Mouse (Mus musculus) midbrain, embryonic 14.5 days (tissue): ENCODE measurements at regions not wholly inside any gene's neighbourhood (a gene's known extent, or its start where the extent isn't known, plus 50 kb on each side); places are given as distances from the start of the nearest gene placed in this dataset.

ENCODE experiments used
- ATAC-seq: fragments of 200-750 bp; cut with Nextera tagmentation; 2 replicates; pipeline ENCODE4 v1.8.0; 2017; ENCODE audit warnings: moderate number of reproducible peaks, moderate library complexity; ENCODE audit not compliant: low FRiP score, low TSS enrichment
- DNase-seq: peaks from one replicate; pipeline ENCODE4 v3.0.0-alpha.2; 2015
- H3K27ac ChIP-seq: fragments of 300-500 bp; sonication (generic); replicated peaks from 2 replicates; pipeline ENCODE4 v1.5.1; 2014; ENCODE audit warnings: mild to moderate bottlenecking, low read depth, low read length, moderate library complexity
- H3K27me3 ChIP-seq: fragments of 300-500 bp; sonication (generic); 2 replicates; pipeline ENCODE4 v1.6.1; 2014; ENCODE audit warnings: low read length, control low read depth, mixed read lengths; ENCODE audit not compliant: control insufficient read depth, insufficient read depth
- H3K36me3 ChIP-seq: fragments of 300-500 bp; sonication (generic); 2 replicates; pipeline ENCODE4 v1.6.1; 2014; ENCODE audit warnings: low read length, control low read depth; ENCODE audit not compliant: control insufficient read depth, insufficient read depth
- H3K4me1 ChIP-seq: fragments of 300-500 bp; sonication (generic); 2 replicates; pipeline ENCODE4 v1.6.1; 2014; ENCODE audit warnings: mild to moderate bottlenecking, antibody characterized with exemption, low read length, control low read depth; ENCODE audit not compliant: control insufficient read depth, insufficient read depth
- H3K4me2 ChIP-seq: fragments of 300-500 bp; sonication (generic); 2 replicates; pipeline ENCODE4 v1.6.1; 2014; ENCODE audit warnings: mild to moderate bottlenecking, low read length, moderate library complexity
- H3K4me3 ChIP-seq: fragments of 300-500 bp; sonication (generic); replicated peaks from 2 replicates; pipeline ENCODE4 v1.5.1; 2014; ENCODE audit warnings: low read depth, low read length
- H3K9ac ChIP-seq: fragments of 300-500 bp; sonication (generic); replicated peaks from 2 replicates; pipeline ENCODE4 v1.6.1; 2014; ENCODE audit warnings: mild to moderate bottlenecking, low read length, moderate library complexity
- H3K9me3 ChIP-seq: fragments of 300-500 bp; sonication (generic); 2 replicates; pipeline ENCODE4 v1.6.1; 2016; ENCODE audit warnings: low read length, control low read depth, mixed read lengths; ENCODE audit not compliant: control insufficient read depth
- WGBS: fragments of 180-500 bp; shearing (Covaris S2); extraction: QIAGEN DNeasy Blood & Tissue Kit; methylation state at CpG from one replicate; pipeline ENCODE4 v1.1.7; 2014; 5-methylcytosine and 5-hydroxymethylcytosine counted together

GRCm38 (mm10) chr1:76717639-76718292 is 797.1 kb downstream of the Epha4 start:
- no peaks in the 10 kb centered on the region for H3K36me3 ChIP-seq
- ATAC-seq, result no peak
- no peak overlapping the region for H3K9ac ChIP-seq
- 35% methylated on average over 11 of the region's 11 CpGs for WGBS
- peak; percentile 43 for DNase-seq
- peaks cover 7% of the 10 kb centered on the region; the same call in 1 of the 2 replicates for H3K4me1 ChIP-seq
- H3K4me2 ChIP-seq, result no peak overlapping the region
- H3K9me3 ChIP-seq, result no peaks in the 10 kb centered on the region
- H3K27me3 ChIP-seq, result no peaks in the 10 kb centered on the region
- H3K4me3 ChIP-seq, result no peak overlapping the region
- no peak overlapping the region for H3K27ac ChIP-seq

GRCm38 (mm10) chr1:76724453-76724852 is 790.4 kb downstream of the Epha4 start:
- no peak overlapping the region for H3K4me2 ChIP-seq
- no peaks in the 10 kb centered on the region for H3K36me3 ChIP-seq
- no peak overlapping the region for H3K9ac ChIP-seq
- no peak for ATAC-seq
- H3K4me3 ChIP-seq, result no peak overlapping the region
- H3K27me3 ChIP-seq, result no peaks in the 10 kb centered on the region
- no peak overlapping the region for H3K27ac ChIP-seq
- no peak for DNase-seq
- no peaks in the 10 kb centered on the region for H3K9me3 ChIP-seq
- 72% methylated on average over 3 of the region's 3 CpGs for WGBS
- H3K4me1 ChIP-seq, result no peaks in the 10 kb centered on the region

DNA sequence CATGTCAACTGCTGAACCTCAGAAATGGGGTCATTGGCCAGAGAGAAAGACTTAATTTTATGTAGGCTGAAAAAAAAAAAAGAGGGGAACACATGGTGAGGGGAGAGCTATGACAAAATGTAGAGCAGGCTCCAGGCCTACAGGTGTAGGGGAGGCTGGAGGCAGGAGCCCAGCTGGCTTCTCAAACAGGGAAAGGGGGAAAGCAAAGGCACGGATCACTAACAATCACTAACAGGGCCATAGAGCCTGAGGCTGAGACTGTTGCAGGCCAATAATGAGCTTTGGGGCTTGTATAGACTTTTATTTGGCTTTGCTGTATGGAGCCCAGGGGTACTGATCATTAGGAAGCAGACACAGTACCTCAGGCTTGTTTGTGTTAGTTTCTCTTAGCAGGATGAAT is 777.9 kb downstream of the Epha4 start:
- Histone ChIP-seq H3K36me3 (no peaks in the 10 kb centered on the region), H3K27ac (no peak overlapping the region), H3K4me3 (no peak overlapping the region), H3K27me3 (no peaks in the 10 kb centered on the region), H3K4me1 (no peaks in the 10 kb centered on the region), H3K9me3 (no peaks in the 10 kb centered on the region), H3K4me2 (no peak overlapping the region), H3K9ac (no peak overlapping the region)
- 38% methylated on average over 1 of the region's 1 CpGs for WGBS
- DNase-seq (no peak), ATAC-seq (no peak)

DNA sequence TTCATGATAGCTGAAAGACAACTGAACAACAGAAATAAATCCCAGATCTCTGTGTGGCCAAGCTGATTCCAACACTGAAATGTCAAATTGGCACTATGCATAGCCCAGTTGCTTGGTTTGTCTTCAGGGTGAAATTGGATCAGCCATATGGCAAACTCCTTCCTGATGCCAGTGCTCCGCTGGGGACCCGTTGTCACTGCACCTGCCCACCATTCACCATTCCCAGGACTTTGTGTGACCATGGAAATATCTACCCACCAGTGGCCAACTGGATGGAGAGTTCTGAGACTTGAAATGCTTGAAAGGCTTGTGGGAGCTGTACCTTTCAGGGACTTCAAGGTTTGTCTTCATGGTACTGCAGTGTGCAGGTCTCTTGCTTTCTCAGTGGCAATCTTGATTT is 777.2 kb downstream of the Epha4 start:
- DNase-seq (no peak), ATAC-seq (no peak)
- no peaks in the 10 kb centered on the region for H3K36me3 ChIP-seq
- H3K4me1 ChIP-seq, result no peaks in the 10 kb centered on the region
- 86% methylated on average over 2 of the region's 2 CpGs for WGBS
- no peak overlapping the region for H3K4me2 ChIP-seq
- H3K9ac ChIP-seq, result no peak overlapping the region
- H3K4me3 ChIP-seq, result no peak overlapping the region
- H3K27ac ChIP-seq, result no peak overlapping the region
- no peaks in the 10 kb centered on the region for H3K27me3 ChIP-seq
- H3K9me3 ChIP-seq, result no peaks in the 10 kb centered on the region

GRCm38 (mm10) chr1:76772694-76773093 is 742.2 kb downstream of the Epha4 start:
- 96% methylated on average over 2 of the region's 2 CpGs for WGBS
- no peak for DNase-seq
- H3K27ac ChIP-seq, result no peak overlapping the region
- H3K4me2 ChIP-seq, result no peak overlapping the region
- no peak overlapping the region for H3K4me3 ChIP-seq
- no peak overlapping the region for H3K9ac ChIP-seq
- no peak for ATAC-seq
- H3K27me3 ChIP-seq, result no peaks in the 10 kb centered on the region
- H3K4me1 ChIP-seq, result no peaks in the 10 kb centered on the region
- H3K9me3 ChIP-seq, result no peaks in the 10 kb centered on the region
- no peaks in the 10 kb centered on the region for H3K36me3 ChIP-seq

DNA sequence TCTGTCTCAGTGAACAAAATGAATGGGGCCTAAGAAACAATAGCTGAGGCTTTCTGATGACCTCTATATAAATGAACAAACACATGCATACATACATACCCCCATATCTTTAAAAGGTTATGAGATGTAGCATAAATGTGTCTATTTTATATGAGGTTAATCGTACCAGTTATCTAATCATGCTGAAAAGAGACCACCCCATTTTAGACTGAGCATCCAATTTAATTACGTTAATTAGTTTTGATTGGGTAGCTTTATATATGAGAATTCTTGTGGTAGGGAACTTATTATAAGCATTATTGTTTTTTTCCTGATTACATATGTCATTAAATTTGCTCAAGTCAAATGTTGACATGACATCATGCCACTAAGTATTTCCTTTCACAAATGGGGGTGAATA is 728.0 kb downstream of the Epha4 start:
- Histone ChIP-seq H3K4me1 (no peaks in the 10 kb centered on the region), H3K4me2 (no peak overlapping the region), H3K27ac (no peak overlapping the region), H3K36me3 (no peaks in the 10 kb centered on the region), H3K9ac (no peak overlapping the region), H3K4me3 (no peak overlapping the region), H3K9me3 (no peaks in the 10 kb centered on the region), H3K27me3 (no peaks in the 10 kb centered on the region)
- no peak for ATAC-seq
- no peak for DNase-seq
- 94% methylated on average over 2 of the region's 2 CpGs for WGBS

- H3K9ac ChIP-seq, result no peak overlapping the region
- H3K27ac ChIP-seq, result no peak overlapping the region
- DNase-seq, result no peak
- H3K27me3 ChIP-seq, result no peaks in the 10 kb centered on the region
- ATAC-seq, result no peak
- H3K4me2 ChIP-seq, result no peak overlapping the region
- no peak overlapping the region for H3K4me3 ChIP-seq
- no peaks in the 10 kb centered on the region for H3K9me3 ChIP-seq
- no peaks in the 10 kb centered on the region for H3K4me1 ChIP-seq
- WGBS, result 88% methylated on average over 2 of the region's 2 CpGs
- H3K36me3 ChIP-seq, result no peaks in the 10 kb centered on the region
Measured at GRCm38 (mm10) chr1:76793438-76793837, 721.5 kb downstream of the Epha4 start.

GRCm38 (mm10) chr1:76819906-76820305 is 695.0 kb downstream of the Epha4 start:
- 88% methylated on average over 1 of the region's 1 CpGs for WGBS
- ATAC-seq (no peak), DNase-seq (no peak)

GRCm38 (mm10) chr1:76821610-76822009 is 693.3 kb downstream of the Epha4 start:
- no peaks in the 10 kb centered on the region for H3K27me3 ChIP-seq
- no peaks in the 10 kb centered on the region for H3K9me3 ChIP-seq
- WGBS, result 75% methylated on average over 3 of the region's 3 CpGs
- no peak overlapping the region for H3K27ac ChIP-seq
- H3K36me3 ChIP-seq, result no peaks in the 10 kb centered on the region
- no peak for DNase-seq
- no peaks in the 10 kb centered on the region for H3K4me1 ChIP-seq
- H3K4me2 ChIP-seq, result no peak overlapping the region
- ATAC-seq, result no peak
- no peak overlapping the region for H3K9ac ChIP-seq
- no peak overlapping the region for H3K4me3 ChIP-seq

More at GRCm38 (mm10) chr1:76819906-76820305, 695.0 kb downstream of the Epha4 start:
- H3K4me1 ChIP-seq, result no peaks in the 10 kb centered on the region
- H3K4me3 ChIP-seq, result no peak overlapping the region
- no peaks in the 10 kb centered on the region for H3K36me3 ChIP-seq
- no peaks in the 10 kb centered on the region for H3K9me3 ChIP-seq
- H3K27ac ChIP-seq, result no peak overlapping the region
- no peaks in the 10 kb centered on the region for H3K27me3 ChIP-seq
- no peak overlapping the region for H3K4me2 ChIP-seq
- H3K9ac ChIP-seq, result no peak overlapping the region
